Mouse (Mus musculus): ENCODE results near the gene Entpd7. TPM values are rescaled to one million over a fixed set of nuclear protein-coding genes. Genes with fewer than 3 reads are reported as not detected.

Entpd7 gene
- polyA plus RNA-seq, 2 experiments, result 9.3 to 13.2 TPM

DNA sequence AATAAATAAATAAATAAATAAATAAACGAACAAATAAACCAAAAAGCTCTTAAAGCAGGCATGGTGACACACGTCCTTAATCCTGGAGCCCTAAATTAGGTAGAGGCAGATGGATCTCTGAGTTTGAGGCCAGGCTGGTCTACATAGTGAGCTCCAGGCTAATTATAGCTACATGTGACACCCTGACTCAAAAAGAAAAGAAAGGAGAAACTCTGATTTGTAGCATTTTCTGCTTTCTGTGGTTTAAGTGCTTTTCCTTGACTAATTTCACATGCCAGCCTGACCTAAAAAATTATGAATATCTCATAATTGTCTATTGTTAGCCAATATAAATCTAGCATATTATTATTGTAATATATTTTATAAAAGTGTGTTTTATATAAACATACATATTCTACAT, 72.9 kb downstream of the Entpd7 start:
- no peak overlapping the region for H3K4me3 ChIP-seq (replicated peaks; ENCODE audit: low read length)
- H3K9me3 ChIP-seq (ENCODE audit: control insufficient read depth, low read length), result no peaks in the 10 kb centered on the region
- WGBS, result 67% methylated on average over 2 of the region's 2 CpGs
- no peaks in the 10 kb centered on the region; the same call in 1 of the 2 replicates for H3K36me3 ChIP-seq (ENCODE audit: control insufficient read depth, insufficient read depth, low read length)
- DNase-seq (ENCODE audit: low spot score) (no peak), ATAC-seq (ENCODE audit: low FRiP score, low read depth) (no peak)
- no peak overlapping the region for H3K4me2 ChIP-seq (replicated peaks; ENCODE audit: low read depth, low read length, severe bottlenecking)
- no peak overlapping the region for H3K27ac ChIP-seq (replicated peaks; ENCODE audit: low read depth, low read length)
- H3K9ac ChIP-seq (ENCODE audit: low read depth, low read length, severe bottlenecking), result no peak overlapping the region
- H3K27me3 ChIP-seq (ENCODE audit: control insufficient read depth, insufficient read depth, low read length), result no peaks in the 10 kb centered on the region
- H3K4me1 ChIP-seq (ENCODE audit: control insufficient read depth, insufficient read depth, low read length), result no peaks in the 10 kb centered on the region
- no peak for TF ChIP-seq POLR2A (IDR thresholded peaks at IDR 0.05; ENCODE audit: borderline replicate concordance, extremely low read depth, insufficient read depth, insufficient read length)

DNA sequence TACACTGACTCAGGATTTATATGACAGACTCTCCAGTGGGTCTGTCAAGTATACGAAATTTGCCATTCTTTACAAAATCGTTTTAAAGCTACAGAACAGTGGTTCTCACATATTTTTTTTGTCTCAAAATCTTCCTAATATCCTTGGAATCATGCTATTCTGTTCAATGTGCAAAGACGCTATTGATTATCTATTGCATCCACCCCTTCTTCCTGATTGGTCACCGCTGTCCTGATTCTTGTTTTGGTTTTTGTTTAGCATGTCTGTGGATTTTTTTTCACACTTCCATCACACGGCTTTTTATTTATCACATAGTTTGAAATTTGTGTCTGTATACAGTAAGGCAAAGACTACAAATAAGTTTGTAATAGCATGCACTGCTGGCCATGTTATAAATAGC, 77.0 kb downstream of the Entpd7 start:
- DNase-seq (ENCODE audit: low spot score) (no peak), ATAC-seq (ENCODE audit: low FRiP score, low read depth) (no peak)
- Histone ChIP-seq H3K4me3 (replicated peaks; ENCODE audit: low read length) (no peak overlapping the region), H3K27ac (replicated peaks; ENCODE audit: low read depth, low read length) (no peak overlapping the region), H3K9ac (ENCODE audit: low read depth, low read length, severe bottlenecking) (no peak overlapping the region), H3K4me1 (ENCODE audit: control insufficient read depth, insufficient read depth, low read length) (no peaks in the 10 kb centered on the region), H3K4me2 (replicated peaks; ENCODE audit: low read depth, low read length, severe bottlenecking) (no peak overlapping the region), H3K9me3 (ENCODE audit: control insufficient read depth, low read length) (no peaks in the 10 kb centered on the region), H3K36me3 (ENCODE audit: control insufficient read depth, insufficient read depth, low read length) (peaks cover 4% of the 10 kb centered on the region), H3K27me3 (ENCODE audit: control insufficient read depth, insufficient read depth, low read length) (no peaks in the 10 kb centered on the region)
- no peak for TF ChIP-seq POLR2A (IDR thresholded peaks at IDR 0.05; ENCODE audit: borderline replicate concordance, extremely low read depth, insufficient read depth, insufficient read length)
- WGBS, result 82% methylated on average over 5 of the region's 5 CpGs

DNA sequence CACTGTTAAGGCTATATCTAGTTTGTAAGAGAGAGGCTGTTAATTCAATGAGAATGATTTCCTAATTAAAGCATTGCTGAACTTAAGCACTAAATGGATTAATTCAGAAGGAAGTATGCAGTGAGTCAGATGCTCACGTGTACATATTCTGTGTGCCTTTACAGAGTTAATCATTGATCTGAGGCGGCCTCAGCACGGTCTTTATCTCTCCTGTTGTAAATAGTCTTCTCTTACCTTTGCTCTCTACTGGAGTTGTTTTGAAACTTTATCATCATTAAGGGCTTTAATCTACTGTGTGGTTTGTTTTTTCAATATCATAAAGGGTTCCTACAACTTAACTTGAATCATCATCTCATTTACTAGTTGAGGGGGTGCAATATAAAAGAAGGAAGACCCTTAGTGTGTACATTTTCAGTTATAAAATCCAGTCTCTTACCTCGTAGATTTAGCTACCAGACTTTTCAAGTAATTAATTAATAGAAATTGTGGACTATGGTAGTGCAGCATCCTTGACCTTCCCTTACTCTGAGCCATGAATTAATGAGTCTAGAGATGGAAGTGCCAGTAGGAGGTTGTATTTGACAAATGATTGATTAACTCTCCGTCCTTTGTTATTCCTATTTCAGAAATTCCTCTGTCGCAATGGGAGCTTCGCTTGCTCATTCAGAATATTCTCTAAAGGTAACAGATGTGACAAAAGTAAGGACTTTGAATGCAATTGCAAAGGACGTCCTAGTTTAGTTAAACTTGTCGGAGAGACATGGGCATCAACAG, 78.3 kb downstream of the Entpd7 start:
- H3K4me2 ChIP-seq (replicated peaks; ENCODE audit: low read depth, low read length, severe bottlenecking), result no peak overlapping the region
- no peak for ATAC-seq (ENCODE audit: low FRiP score, low read depth)
- no peak overlapping the region for H3K4me3 ChIP-seq (replicated peaks; ENCODE audit: low read length)
- H3K4me1 ChIP-seq (ENCODE audit: control insufficient read depth, insufficient read depth, low read length), result no peaks in the 10 kb centered on the region
- no peak for TF ChIP-seq POLR2A (IDR thresholded peaks at IDR 0.05; ENCODE audit: borderline replicate concordance, extremely low read depth, insufficient read depth, insufficient read length)
- H3K27me3 ChIP-seq (ENCODE audit: control insufficient read depth, insufficient read depth, low read length), result no peaks in the 10 kb centered on the region
- no peak overlapping the region for H3K9ac ChIP-seq (ENCODE audit: low read depth, low read length, severe bottlenecking)
- no peaks in the 10 kb centered on the region for H3K9me3 ChIP-seq (ENCODE audit: control insufficient read depth, low read length)
- peaks cover 4% of the 10 kb centered on the region for H3K36me3 ChIP-seq (ENCODE audit: control insufficient read depth, insufficient read depth, low read length)
- H3K27ac ChIP-seq (replicated peaks; ENCODE audit: low read depth, low read length), result no peak overlapping the region
- 83% methylated on average over 9 of the region's 9 CpGs for WGBS
- DNase-seq (ENCODE audit: low spot score), result no peak

DNA sequence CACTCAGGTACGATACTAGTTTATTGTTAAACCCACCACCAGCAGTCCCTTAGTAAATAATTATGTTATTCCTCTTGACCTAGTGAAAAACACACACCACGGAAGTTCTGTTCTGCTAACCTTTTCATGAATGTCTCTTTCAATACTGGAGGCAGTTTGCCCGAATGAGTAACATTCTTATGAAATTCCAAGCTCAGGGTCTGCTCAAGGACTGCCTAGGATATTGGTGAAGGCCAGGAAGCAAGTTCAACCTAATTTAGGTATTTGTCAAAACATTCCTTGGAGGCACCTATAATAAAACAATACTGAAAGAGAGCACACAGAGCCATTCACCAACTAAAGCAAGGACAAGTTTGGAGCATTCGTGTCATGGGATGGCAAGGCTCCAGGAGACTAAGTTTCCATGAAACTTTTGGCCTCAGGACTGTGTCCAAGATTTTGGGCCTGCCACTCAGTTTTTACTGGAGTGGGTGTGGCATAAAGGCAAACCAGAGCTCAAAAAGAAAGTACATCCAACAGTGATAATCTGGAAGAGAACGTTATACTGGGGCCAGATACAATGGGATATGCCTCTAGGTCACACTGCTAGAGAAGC, 80.0 kb downstream of the Entpd7 start:
- 77% methylated on average over 5 of the region's 5 CpGs for WGBS
- H3K9me3 ChIP-seq (ENCODE audit: control insufficient read depth, low read length), result no peaks in the 10 kb centered on the region
- ATAC-seq (ENCODE audit: low FRiP score, low read depth), result no peak

DNA sequence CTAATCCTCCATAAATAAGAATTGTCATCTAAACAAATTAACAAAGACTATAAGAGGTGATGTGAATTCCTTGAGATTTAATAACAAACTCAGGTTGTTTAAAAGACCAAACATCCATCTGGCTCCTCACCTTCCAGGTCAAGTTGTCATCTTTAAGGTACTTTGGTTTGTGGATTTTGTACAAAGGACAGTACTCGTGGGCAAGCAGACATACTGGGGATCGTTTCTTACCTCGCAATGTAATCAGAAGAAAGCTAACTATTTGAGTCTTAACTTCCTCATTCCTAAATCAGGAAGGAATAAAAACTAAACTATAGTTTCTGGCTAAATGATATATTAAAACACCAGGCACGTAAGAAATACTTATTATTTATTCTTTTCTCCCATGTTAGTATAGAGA, 81.1 kb downstream of the Entpd7 start:
- ATAC-seq (ENCODE audit: low FRiP score, low read depth) (no peak), DNase-seq (ENCODE audit: low spot score) (no peak)
- no peak overlapping the region for H3K4me2 ChIP-seq (replicated peaks; ENCODE audit: low read depth, low read length, severe bottlenecking)
- H3K4me3 ChIP-seq (replicated peaks; ENCODE audit: low read length), result no peak overlapping the region
- peaks cover 4% of the 10 kb centered on the region for H3K36me3 ChIP-seq (ENCODE audit: control insufficient read depth, insufficient read depth, low read length)
- H3K27ac ChIP-seq (replicated peaks; ENCODE audit: low read depth, low read length), result no peak overlapping the region
- H3K9me3 ChIP-seq (ENCODE audit: control insufficient read depth, low read length), result no peaks in the 10 kb centered on the region
- TF ChIP-seq POLR2A (IDR thresholded peaks at IDR 0.05; ENCODE audit: borderline replicate concordance, extremely low read depth, insufficient read depth, insufficient read length), result no peak
- WGBS, result 85% methylated on average over 4 of the region's 4 CpGs
- H3K4me1 ChIP-seq (ENCODE audit: control insufficient read depth, insufficient read depth, low read length), result no peaks in the 10 kb centered on the region
- H3K27me3 ChIP-seq (ENCODE audit: control insufficient read depth, insufficient read depth, low read length), result no peaks in the 10 kb centered on the region
- H3K9ac ChIP-seq (ENCODE audit: low read depth, low read length, severe bottlenecking), result no peak overlapping the region

More for the DNA sequence above, 80.0 kb downstream of the Entpd7 start:
- Histone ChIP-seq H3K4me2 (replicated peaks; ENCODE audit: low read depth, low read length, severe bottlenecking) (no peak overlapping the region), H3K36me3 (ENCODE audit: control insufficient read depth, insufficient read depth, low read length) (peaks cover 4% of the 10 kb centered on the region), H3K9ac (ENCODE audit: low read depth, low read length, severe bottlenecking) (no peak overlapping the region), H3K4me1 (ENCODE audit: control insufficient read depth, insufficient read depth, low read length) (no peaks in the 10 kb centered on the region), H3K27me3 (ENCODE audit: control insufficient read depth, insufficient read depth, low read length) (no peaks in the 10 kb centered on the region), H3K27ac (replicated peaks; ENCODE audit: low read depth, low read length) (no peak overlapping the region), H3K4me3 (replicated peaks; ENCODE audit: low read length) (no peak overlapping the region)
- DNase-seq (ENCODE audit: low spot score), result no peak
- TF ChIP-seq POLR2A (IDR thresholded peaks at IDR 0.05; ENCODE audit: borderline replicate concordance, extremely low read depth, insufficient read depth, insufficient read length), result no peak

Measured in limb, embryonic 14.5 days (tissue).